Mouse (Mus musculus) spleen, postnatal 14 days (tissue): ENCODE data around the gene Actg1.
"Not testable (repeated sequence)": the region's sequence is repeated elsewhere in the genome, so short reads cannot be mapped to it uniquely, and the experiment has no call there.

Experiments
- DNase-seq, 2 experiments: peaks; one replicate each; pipeline ENCODE4 v3.0.0; 2021 to 2022; ENCODE audit warnings: low spot score in 2 of 2

The Actg1 gene

DNA sequence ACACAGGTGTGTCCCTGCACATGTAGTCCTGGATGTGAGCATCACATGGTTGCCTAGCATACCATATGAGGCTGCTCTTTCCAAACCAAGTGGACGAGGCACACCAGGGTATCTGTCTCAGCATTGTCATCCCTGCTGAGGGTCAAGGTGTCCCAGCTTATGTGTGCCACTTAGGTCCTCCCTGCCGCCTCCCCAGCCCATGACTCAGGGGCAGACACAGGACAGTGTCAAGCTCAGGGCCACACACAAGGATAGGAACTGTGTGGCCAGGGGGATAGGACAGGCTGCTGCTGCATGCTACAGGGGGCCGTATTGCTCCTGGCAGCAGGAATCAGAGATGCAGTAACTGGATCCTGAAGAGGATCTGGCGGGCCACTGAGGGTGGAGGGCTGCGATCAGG is 12.4 kb upstream of the Actg1 start:
- no peak for DNase-seq

GRCm38 (mm10) chr11:120360062-120360461 is 11.7 kb upstream of the Actg1 start:
- DNase-seq: no peak

DNA sequence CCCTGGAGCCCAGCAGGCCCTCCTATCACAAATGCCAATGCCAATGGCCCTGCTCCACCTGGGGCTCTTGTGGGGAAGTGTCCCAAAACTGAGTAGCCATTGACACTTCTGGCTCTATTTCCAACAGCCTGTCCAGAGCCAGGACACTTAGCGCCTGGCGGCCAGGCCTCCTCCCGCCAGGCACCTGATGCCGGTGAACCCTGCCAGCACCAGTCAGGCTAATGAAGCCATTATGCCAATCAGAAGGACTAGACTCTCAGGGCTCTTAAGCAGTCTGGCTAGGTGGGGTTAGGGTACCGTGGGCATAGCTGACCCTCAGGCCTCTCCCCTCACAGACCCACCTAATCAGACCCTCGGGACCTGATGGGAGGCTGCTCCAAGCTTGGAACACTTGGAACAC is 11.0 kb upstream of the Actg1 start:
- no peak for DNase-seq

- no peak for DNase-seq
These were observed 9.6 kb upstream of the Actg1 start for GRCm38 (mm10) chr11:120357791-120358401.

DNA sequence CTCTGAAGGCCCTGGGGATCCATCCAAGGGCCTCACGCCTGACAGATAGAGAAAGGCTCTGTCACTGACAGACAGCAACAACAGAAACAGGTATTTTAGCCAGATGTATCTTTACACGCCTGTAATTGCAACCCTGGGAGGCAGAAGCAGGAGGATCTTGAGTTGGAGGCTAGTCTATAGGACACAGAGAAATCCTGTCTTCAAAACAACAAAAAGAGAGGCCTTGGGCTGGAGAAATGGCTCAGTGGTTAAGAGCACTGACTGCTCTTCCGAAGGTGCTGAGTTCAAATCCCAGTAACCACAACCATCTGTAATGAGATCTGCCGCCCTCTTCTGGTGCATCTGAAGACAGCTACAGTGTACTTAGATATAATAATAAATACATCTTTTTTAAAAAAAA is 8.6 kb upstream of the Actg1 start:
- no peak for DNase-seq

DNA sequence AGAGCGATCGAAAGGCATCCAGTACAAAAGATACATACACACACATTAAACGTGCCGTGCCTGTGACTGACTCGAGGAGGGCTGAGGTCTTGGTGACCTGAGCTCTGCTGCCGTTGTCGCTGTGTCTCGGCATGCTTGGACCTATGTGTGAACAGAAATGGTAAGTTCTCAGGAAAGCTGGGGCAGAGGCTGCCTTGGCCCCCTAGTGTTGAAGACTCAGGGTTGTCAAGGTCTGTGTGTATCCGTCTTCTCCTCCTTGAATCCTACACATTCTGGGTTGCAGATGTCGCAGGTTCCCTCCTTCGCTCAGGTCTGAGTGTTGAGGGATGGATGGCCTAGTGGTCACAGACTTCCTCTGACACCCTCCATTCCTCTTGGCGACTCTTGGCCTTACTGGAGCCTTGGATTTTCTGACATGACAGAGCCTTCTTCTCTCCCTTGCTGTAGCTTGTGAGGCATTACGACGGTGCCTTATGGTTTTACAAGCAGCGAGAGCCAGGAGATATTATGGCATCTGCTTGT is 8.0 kb upstream of the Actg1 start:
- no peak for DNase-seq

- DNase-seq: no peak
These were observed 7.1 kb upstream of the Actg1 start for GRCm38 (mm10) chr11:120355277-120356039.

DNA sequence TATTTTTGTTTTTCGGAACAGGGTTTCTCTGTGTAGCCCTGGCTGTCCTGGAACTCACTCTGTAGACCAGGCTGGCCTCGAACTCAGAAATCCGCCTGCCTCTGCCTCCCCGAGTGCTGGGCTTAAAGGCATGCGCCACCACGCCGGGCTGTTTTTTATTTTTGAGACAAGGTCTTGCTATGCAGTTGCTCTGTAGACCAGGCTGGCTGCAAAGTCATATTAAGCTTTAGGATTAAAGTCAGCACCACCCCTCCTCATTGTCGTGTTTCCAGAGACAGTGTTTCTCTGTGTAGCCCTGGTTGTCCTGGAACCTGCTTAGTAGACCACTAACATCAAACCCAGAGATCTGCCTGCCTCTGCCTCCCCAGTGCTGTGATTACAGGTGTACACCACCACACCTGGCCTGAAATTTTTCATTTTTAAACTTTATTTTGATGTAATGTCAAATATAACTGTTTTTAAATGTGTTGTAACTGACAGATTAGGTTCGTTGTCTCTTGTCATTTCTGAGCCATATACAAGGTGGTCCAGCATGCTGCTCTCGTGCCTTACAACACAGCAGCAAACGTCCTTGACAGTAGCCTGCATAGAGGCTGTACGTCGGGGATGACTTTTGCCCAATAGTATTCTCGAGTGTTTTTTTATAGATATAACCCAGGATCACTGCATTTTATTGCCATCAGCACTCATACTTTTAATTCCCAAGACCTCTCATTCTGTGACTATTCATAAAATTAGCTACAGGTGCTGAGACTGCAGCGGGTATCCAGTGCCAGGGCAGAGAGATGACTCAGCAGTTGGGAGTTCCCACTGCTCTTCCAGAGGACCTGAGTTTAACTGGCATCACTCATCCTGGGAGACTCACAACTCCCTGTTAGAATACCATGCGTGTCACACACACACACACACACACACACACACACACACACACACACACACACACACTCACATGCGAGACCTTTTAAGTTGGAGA is 6.2 kb upstream of the Actg1 start:
- no peak for DNase-seq

DNA sequence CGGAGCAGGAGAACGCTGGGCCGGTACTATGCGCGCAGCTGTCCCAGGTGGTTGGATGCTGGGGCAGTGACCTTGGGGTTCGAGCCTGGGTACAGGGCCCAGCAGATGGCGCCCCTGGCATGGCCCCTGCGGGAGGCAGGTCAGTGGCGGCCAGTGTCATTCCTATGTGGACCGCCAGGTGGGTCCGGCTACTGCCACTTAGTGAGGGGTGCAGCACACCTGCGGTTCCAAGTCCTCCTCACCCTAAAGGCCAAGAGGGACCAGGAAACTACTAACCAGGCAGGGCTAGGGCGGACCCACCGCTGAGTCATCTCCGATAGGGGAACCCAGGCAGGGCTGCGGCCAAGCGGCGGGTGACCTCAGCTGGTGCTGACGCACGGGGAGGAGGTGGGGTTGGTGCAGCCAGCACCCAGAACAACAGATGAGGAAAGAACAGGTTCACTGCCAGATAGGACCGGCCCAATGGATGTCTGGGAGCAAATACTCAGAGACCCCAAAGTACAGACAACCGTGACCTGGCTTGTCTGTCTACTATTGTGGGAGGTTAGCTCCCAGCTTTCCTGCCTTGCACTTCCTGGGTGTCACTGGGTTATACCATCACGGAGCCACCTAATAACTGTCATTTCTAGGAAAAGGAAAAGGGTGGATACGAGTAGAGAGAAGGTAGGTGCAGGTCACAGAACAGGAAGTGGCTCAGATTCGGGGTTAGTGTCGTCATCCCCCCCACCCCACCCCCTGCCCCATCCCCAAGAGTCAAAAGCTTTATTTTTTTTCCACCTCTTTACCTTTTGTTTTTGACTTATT is 5.4 kb upstream of the Actg1 start:
- DNase-seq: peak; percentile 77 to 90

DNA sequence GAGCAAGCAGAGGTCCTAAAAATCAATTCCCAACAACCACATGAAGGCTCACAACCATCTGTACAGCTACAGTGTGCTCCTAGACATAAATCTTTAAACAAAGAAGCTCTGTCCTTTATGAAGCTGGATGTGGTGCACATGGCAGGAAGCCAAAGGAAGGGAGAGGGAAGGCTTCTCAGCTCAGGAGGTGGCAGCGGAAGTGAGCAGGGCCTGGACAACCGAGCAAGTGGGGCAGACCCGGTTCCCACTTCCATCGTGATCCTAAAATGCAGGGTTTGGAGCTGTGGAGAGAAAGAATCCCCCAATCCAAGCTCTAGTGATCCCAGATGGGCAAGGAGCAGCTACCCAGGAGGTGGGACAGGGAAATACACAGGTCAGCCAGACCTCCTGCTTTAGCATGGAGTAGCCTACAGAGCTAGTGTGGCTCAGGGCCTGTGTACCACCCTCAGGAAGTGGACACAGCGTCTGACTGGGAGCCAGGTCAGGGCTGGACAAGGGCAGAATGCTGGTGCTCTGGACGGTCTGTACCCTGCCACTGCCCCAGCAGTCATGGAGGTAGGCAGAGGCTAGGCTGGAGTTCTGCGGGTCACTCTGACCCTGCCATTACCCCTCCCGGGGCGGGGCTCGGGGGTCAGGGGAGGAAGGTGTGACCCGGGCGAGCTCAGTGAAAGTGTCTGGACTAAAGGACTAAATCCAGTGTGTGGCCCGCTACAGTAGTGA is 4.4 kb upstream of the Actg1 start:
- DNase-seq: no peak

GRCm38 (mm10) chr11:120352093-120352350 is 3.7 kb upstream of the Actg1 start:
- DNase-seq: not testable (repeated sequence)

- no peak for DNase-seq
These were observed 3.1 kb upstream of the Actg1 start for GRCm38 (mm10) chr11:120351250-120352092.

DNA sequence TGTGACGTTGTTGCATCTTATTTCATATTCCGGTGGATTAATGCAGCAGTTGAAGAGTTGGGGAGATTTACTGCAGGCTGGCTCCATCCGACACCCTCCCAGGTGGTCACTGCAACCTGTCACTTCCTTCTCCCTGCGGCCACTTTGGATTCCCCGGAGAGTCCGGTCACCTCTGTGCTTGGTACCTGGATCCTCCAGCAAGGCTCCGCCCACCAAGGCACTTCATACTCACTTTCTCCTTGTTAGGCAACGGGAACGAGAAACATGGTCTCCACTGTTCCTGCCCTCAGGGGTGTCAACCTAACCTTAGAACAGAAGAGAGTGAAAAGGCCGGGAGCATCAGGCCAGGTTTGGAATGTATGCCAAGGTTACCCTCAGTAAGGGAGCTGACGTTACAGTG is 2.4 kb upstream of the Actg1 start:
- no peak for DNase-seq

DNA sequence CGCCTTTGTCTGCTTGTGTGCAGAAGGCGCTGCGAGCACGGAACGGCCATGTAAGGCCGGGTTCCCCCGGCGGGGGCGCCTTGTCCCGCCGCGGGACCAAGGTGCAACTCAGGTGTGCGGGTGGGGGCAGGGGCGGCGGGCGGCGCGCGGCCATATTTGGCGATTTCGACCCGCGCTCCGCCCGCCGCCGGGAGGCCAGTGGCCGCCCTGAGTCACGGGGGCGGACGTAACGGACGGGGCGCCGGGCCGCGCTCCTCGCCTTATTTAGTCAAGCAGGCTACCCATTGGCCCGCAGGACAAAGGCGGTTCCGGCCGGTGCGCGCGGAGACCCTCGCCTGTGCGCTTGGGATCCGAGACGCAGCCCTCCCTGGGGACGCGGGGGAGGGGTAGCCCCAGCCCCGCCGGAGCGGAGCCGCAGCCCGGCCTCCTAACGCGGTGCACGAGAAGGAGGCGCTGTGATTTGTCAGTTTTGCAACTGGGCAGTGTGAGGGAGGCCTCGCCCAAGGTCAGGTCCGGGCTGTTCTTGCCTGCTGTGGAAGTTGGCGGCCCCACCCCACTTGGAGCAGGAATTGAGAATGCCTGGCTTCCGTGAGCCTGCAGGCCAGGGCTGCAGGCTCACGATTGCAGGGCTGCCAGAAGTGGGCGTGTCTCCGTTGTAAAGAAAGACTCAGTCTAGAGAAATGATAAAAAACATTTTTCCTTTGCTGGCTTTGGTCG is 1.8 kb upstream of the Actg1 start:
- peak; percentile 69 to 70 for DNase-seq

GRCm38 (mm10) chr11:120349371-120349985 is 1.1 kb upstream of the Actg1 start:
- DNase-seq: peak in 1 of 2 experiments; percentile 31

GRCm38 (mm10) chr11:120348684-120349370 is 485 bp upstream of the Actg1 start:
- DNase-seq: no peak

DNA sequence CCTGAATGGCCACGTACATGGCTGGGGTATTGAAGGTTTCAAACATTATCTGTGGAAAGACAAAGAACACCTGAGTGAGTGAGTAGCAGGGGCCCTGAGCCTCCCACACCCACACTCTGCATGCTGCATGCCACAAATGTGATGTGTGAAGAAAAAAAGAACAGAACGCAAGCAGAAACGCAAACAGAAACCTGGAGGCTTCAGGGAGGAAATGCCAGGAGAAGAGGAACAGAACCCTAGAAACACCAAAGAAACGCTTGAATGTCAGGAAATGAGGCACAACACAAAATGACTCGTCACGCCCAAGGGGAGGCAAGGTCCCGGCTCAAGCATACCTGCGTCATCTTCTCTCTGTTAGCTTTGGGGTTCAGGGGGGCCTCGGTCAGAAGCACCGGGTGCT is 1.0 kb downstream of the Actg1 start:
- DNase-seq: peak in 1 of 2 experiments; percentile 5

GRCm38 (mm10) chr11:120346383-120347034 is 1.8 kb downstream of the Actg1 start:
- peak in 1 of 2 experiments; percentile 5 for DNase-seq
